ENCODE assay signal across 11 mouse cellular contexts in genomic region chr17:63937886-63938285, GRCm38 (mm10).
A peak's percentile ranks its signal among the peaks of the same experiment; 100 is the strongest.
DNase-seq lines count a peak whose midpoint lies in the region; ATAC-seq and TF ChIP-seq lines count a peak whose summit lies in the region.
"Had no signal": no experiment of that assay in that cellular context is flagged by ENCODE, and none has a peak within 500 bp of the region (broad histone marks: within the 10 kb centered on the region; RNA-seq: fewer than 3 reads in every experiment).

No protein-coding gene starts in this region.

- H3K9me3 ChIP-seq in limb, embryonic 13.5 days: no peaks in the 10 kb centered on the region
- no peaks in the 10 kb centered on the region for H3K9me3 ChIP-seq in hindbrain, postnatal 0 days (ENCODE audit: low read length)
- H3K9me3 ChIP-seq: embryonic facial prominence, embryonic 15.5 days; liver, embryonic 13.5 days; midbrain, embryonic 15.5 days had no signal

- no peak overlapping the region for H3K27ac ChIP-seq in layer of hippocampus, adult 2 months
- H3K27ac ChIP-seq in limb, embryonic 13.5 days: no peak overlapping the region
- H3K27ac ChIP-seq in hindbrain, postnatal 0 days: no peak overlapping the region
- H3K27ac ChIP-seq: embryonic facial prominence, embryonic 15.5 days; liver, embryonic 13.5 days; midbrain, embryonic 15.5 days had no signal

- 34% methylated on average over 18 of the region's 18 CpGs for WGBS in limb, embryonic 13.5 days
- WGBS in hindbrain, postnatal 0 days: 53% methylated on average over 18 of the region's 18 CpGs

- H3K4me1 ChIP-seq in limb, embryonic 13.5 days: peaks cover 5% of the 10 kb centered on the region; the same call in 1 of the 2 replicates
- H3K4me1 ChIP-seq in hindbrain, postnatal 0 days (ENCODE audit: insufficient read depth, low read length): no peaks in the 10 kb centered on the region
- H3K4me1 ChIP-seq: embryonic facial prominence, embryonic 15.5 days; liver, embryonic 13.5 days had no signal

- 0 out of 2 replicates have a peak, but pooled peaks have one; percentile 17 for TF ChIP-seq CTCF in layer of hippocampus, adult 2 months (conservative IDR thresholded peaks at IDR 0.05)
- no peak for TF ChIP-seq CTCF in hindbrain, postnatal 0 days (IDR thresholded peaks at IDR 0.05; ENCODE audit: low read depth)

- no peak for ATAC-seq in limb, embryonic 13.5 days (ENCODE audit: low FRiP score, low read depth)
- ATAC-seq in erythroid progenitor cell, adult 5-6 weeks (replicated peaks; ENCODE audit: low FRiP score, poor library complexity, severe bottlenecking): no peak
- ATAC-seq in hindbrain, postnatal 0 days: no peak
- ATAC-seq: midbrain, embryonic 15.5 days had no signal

- peaks cover 16% of the 10 kb centered on the region for H3K36me3 ChIP-seq in limb, embryonic 13.5 days
- H3K36me3 ChIP-seq in hindbrain, postnatal 0 days (ENCODE audit: insufficient read depth, low read length): peaks cover 5% of the 10 kb centered on the region; the same call in 1 of the 2 replicates
- H3K36me3 ChIP-seq: midbrain, embryonic 15.5 days had no signal

- H3K9ac ChIP-seq in limb, embryonic 13.5 days: no peak overlapping the region
- H3K9ac ChIP-seq in hindbrain, postnatal 0 days (replicated peaks; ENCODE audit: low read length): no peak overlapping the region
- H3K9ac ChIP-seq: embryonic facial prominence, embryonic 15.5 days; liver, embryonic 13.5 days; midbrain, embryonic 15.5 days had no signal

- H3K4me3 ChIP-seq in layer of hippocampus, adult 2 months: no peak overlapping the region
- no peak overlapping the region for H3K4me3 ChIP-seq in limb, embryonic 13.5 days
- H3K4me3 ChIP-seq in hindbrain, postnatal 0 days (ENCODE audit: low read length): no peak overlapping the region
- H3K4me3 ChIP-seq: embryonic facial prominence, embryonic 15.5 days; liver, embryonic 13.5 days; midbrain, embryonic 15.5 days had no signal

- H3K27me3 ChIP-seq in limb, embryonic 13.5 days: no peaks in the 10 kb centered on the region
- H3K27me3 ChIP-seq in hindbrain, postnatal 0 days (ENCODE audit: insufficient read depth, low read length): no peaks in the 10 kb centered on the region
- H3K27me3 ChIP-seq: embryonic facial prominence, embryonic 15.5 days; liver, embryonic 13.5 days; midbrain, embryonic 15.5 days had no signal

- peak; percentile 15 to 24 for DNase-seq in cerebellum, postnatal 10 days
- no peak for DNase-seq in cerebellum, adult 9-10 months
- no peak for DNase-seq in layer of hippocampus, adult 2 months (ENCODE audit: low spot score in 2 of 2)
- no peak for DNase-seq in layer of hippocampus, adult 11-12 months (ENCODE audit: low spot score)
- peak; percentile 28 for DNase-seq in kidney, adult 18-20 months
- DNase-seq in hindbrain, postnatal 0 days (ENCODE audit: low spot score): no peak
- DNase-seq: liver, embryonic 13.5 days had no signal

- H3K4me2 ChIP-seq in limb, embryonic 13.5 days (replicated peaks): peak overlapping the region; percentile 46
- H3K4me2 ChIP-seq in hindbrain, postnatal 0 days (ENCODE audit: low read depth, low read length): no peak overlapping the region
- H3K4me2 ChIP-seq: embryonic facial prominence, embryonic 15.5 days; liver, embryonic 13.5 days; midbrain, embryonic 15.5 days had no signal

Comparison
In these comparisons a context has a peak if more than half of its experiments do, and no peak if none do; other contexts are left out.
1. DNase-seq: peak in cerebellum, postnatal 10 days (2 of 2) and kidney, adult 18-20 months (single experiment); none in cerebellum, adult 9-10 months (single experiment), layer of hippocampus, adult 2 months (0 of 2), layer of hippocampus, adult 11-12 months (single experiment) and hindbrain, postnatal 0 days (single experiment).